Mouse (Mus musculus) lung, adult 18-20 months (tissue): ENCODE data around the gene Simc1.

Experiments
- DNase-seq, 2 experiments: peaks; one replicate each; pipeline ENCODE4 v3.0.0; 2022; ENCODE audit warnings: mixed read lengths in 2 of 2

Gene Simc1

DNA sequence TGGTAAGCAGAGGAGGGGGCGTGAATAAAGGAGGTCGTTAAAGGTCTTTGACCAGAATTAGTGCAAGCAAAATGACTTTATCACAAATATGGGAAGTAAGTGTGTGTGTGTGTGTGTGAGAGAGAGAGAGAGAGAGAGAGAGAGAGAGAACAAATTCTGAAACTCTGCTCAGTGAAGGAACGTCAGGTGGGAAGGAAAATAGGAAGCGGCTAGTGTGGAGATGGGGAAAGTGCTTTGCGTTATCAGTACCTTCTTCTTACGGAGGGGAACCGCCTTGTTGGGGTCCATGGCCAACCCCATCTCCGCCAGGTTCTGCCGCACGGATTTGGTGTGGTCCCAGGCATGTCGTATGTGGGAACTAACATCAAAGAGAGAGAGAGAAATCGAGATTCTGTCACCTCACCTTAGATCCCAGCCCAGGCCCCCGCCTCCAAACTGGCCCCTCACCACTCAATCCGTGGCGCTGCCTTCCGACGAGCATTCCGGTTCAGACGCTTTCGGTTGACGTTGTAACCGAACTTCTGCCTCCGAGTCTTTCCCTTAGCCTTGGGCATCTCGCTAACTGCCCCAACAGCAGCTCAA lies 85.9 kb downstream of the Simc1 start:
- no peak for DNase-seq

DNA sequence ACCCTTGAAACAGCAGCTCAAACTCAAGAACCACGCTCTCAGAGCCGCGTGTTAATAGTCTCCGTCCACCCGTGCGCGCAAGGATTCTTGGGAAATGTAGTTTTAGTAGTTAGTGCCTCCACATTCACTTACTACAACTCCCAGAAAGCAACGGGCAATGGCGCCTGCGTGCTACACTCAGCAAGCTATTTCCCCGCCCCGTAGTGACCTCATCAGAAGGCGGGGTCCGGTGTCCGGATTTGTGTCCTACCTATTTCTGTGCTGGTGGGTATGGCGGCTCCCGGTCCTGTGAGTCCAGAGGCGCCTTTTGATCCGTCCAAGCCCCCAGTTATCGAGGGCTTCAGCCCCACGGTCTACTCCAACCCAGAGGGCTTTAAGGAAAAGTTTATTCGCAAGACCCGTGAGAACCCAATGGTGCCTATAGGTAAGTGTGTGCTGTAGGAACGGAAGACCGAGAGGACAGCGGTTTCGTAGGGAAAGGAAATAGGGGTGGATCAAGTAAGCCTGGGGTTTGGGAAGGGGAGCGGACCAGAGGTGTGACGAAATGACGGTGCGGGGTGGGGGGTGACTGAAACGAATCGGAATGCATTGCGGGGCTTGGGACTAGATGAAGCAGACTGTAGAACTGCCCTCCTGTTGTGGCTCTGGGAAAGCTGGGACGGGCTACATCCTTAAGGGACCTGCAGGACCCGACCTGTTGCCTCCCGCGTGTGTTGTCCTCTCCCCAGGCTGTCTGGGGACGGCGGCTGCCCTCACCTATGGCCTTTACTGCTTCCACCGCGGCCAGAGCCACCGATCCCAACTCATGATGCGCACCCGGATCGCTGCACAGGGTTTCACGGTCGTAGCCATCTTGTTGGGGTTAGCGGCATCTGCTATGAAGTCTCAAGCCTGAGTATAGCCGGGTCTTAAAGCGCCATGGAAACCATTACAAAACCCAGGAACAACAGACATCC lies 86.7 kb downstream of the Simc1 start, which contains the start of the genes Nop16 and Higd2a:
Gene Nop16, minus strand, starts transcription at position 95 of the 956 bp plus-strand sequence.
Gene Higd2a, plus strand, starts transcription at position 212 of the 956 bp plus-strand sequence.
- DNase-seq, result peak; percentile 98 to 99

DNA sequence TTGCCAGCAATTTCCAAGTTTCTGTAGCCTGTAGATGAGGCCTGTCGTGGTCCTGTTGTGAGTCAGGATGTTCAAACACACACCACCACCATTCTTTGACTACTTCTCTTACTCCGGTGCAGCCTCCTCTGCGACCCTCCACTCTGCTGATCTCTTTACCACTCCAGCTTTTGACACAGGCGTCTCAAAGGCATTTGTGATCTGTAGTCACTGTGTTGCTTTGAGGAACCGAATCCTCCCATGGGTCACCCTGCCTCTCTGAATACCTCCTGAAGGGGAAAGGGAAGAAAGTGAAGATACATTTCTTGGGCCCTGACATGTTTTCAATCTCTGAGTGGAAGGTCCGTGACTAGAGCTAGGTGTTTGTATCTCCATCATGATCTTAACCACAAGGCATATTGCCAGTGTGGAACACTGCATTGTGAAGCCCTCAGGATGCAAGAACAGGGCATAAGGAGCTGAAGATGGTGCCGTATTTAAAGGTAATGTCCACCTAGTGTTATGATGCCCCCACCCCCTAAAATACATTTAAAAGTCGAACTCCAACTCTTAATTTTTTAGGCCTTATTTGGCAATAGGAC lies 88.3 kb downstream of the Simc1 start:
- no peak for DNase-seq

DNA sequence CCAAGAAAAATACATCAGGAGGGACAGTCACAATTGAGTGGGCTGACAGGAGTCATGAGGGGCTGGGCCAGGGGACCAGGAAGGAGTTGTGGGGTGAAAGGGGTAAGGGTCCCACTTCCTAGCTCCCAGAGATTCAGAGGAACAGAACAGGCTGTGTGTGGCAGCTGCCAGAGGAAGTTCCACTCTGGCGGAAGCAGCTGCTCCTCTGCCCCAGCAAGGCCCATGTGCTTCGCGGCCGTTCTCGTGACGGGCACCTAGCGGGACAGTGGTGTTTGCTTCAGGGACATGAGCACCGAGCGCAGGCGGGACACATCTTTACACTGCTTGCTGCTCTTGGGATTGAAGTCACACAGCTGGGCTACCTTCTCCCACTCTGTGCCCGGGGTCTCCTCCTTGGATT lies 90.0 kb downstream of the Simc1 start:
- no peak for DNase-seq

DNA sequence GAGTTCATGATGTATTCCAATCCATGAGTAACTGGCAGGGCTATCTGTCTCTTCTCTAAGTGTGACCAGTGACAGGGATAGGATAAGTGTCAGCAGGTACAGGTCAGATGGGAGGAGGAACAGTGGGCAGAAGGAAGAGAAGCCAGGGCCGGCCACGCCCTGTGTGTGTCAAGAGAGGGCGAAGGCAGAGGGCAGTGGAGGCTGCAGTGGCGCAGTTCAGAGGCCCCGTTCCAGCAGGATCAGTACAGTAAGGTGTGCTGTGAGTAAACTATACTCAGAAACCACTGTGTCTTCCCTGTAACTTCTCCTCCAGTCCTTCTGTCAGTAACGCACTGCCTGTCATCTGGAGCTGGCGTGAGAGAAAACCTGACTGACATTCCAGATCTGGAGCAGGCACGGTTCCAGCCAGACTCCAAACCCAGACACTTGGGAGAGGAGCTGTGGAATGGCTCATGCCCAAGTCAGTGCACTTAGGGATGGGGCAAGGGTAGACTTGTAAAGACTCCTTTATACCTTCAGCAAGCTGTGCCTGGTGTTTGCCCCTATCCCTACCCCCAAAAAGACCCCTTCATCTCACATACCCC lies 92.6 kb downstream of the Simc1 start:
- DNase-seq, result no peak

DNA sequence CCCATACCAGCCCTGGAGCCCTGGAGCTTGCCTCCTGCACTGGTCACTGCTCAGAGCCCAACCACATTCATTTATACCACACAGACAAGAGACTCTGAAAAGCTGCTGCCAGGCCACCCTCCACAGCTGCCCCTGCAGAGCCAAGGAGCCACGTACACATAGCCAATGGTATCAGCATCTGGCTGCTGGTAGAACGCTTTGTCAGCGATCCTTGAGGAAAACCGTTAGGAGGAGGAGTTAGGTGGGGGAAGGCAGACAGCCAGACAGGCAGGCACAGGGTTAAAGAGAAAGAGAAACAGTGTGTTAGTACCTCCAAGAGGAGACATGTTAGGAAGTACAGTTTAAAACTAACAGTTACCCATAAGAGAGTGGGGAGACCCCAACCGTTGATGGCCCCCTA lies 93.3 kb downstream of the Simc1 start:
- no peak for DNase-seq

DNA sequence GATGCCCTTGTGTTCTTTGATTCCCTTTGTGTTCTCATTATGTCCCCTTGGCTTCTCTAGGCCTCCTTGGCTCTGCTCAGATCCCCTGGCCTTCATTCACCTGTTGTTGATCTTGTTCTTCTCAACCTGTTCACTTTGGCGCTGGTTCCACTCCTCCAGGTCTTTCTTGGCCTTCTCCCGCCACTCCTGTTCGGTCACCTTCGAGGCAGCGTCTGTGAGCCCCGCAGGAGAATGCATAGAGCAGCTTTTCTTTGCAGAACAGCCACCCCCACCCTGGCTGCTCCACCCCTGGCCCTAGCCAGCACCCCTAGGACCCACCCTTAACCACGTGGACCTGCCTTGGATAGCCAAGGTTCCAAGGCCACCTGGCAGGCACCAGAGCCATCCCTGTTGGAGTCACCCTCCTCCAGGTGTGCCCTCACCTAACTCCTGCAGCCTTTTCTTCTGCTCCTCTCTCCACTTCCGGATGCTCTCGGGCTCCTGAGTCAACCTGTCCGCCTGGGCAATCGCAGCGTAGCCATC lies 95.1 kb downstream of the Simc1 start:
- DNase-seq, result no peak
